Mouse (Mus musculus): ENCODE measurements at regions not wholly inside any gene's neighbourhood (a gene's known extent, or its start where the extent isn't known, plus 50 kb on each side); places are given as distances from the start of the nearest gene placed in this dataset.
A peak's percentile ranks its signal among the peaks of the same experiment; 100 is the strongest.

GRCm38 (mm10) chr9:61044983-61045382 is 250.6 kb downstream of the Uaca start:
- DNase-seq (ENCODE audit: low spot score in 2 of 2), result no peak

- DNase-seq (ENCODE audit: low spot score in 2 of 2), result no peak
Observed at GRCm38 (mm10) chr9:61046517-61046916, 252.2 kb downstream of the Uaca start.

GRCm38 (mm10) chr9:61047289-61047688 is 252.9 kb downstream of the Uaca start:
- no peak for DNase-seq (ENCODE audit: low spot score in 2 of 2)

GRCm38 (mm10) chr9:61048576-61048975 is 254.2 kb downstream of the Uaca start:
- no peak for DNase-seq (ENCODE audit: low spot score in 2 of 2)

- DNase-seq (ENCODE audit: low spot score in 2 of 2), result no peak
Observed at GRCm38 (mm10) chr9:61052621-61053020, 258.3 kb downstream of the Uaca start.

GRCm38 (mm10) chr9:61054427-61054826 is 260.1 kb downstream of the Uaca start:
- peak; percentile 28 to 32 for DNase-seq (ENCODE audit: low spot score in 2 of 2)

GRCm38 (mm10) chr9:61055392-61055791 is 261.1 kb downstream of the Uaca start:
- no peak for DNase-seq (ENCODE audit: low spot score in 2 of 2)

- no peak for DNase-seq (ENCODE audit: low spot score in 2 of 2)
Observed at GRCm38 (mm10) chr9:61055928-61056730, 261.8 kb downstream of the Uaca start.

GRCm38 (mm10) chr9:61056731-61057270 is 262.5 kb downstream of the Uaca start:
- no peak for DNase-seq (ENCODE audit: low spot score in 2 of 2)

- DNase-seq (ENCODE audit: low spot score in 2 of 2), result no peak
Observed at GRCm38 (mm10) chr9:61059225-61059624, 264.9 kb downstream of the Uaca start.

GRCm38 (mm10) chr9:61060958-61061357 is 266.6 kb downstream of the Uaca start:
- no peak for DNase-seq (ENCODE audit: low spot score in 2 of 2)

GRCm38 (mm10) chr9:61064714-61065305 is 270.5 kb downstream of the Uaca start:
- no peak for DNase-seq (ENCODE audit: low spot score in 2 of 2)

- no peak for DNase-seq (ENCODE audit: low spot score in 2 of 2)
Observed at GRCm38 (mm10) chr9:61069553-61070314, 275.4 kb downstream of the Uaca start.

GRCm38 (mm10) chr9:61070315-61070707 is 276.0 kb downstream of the Uaca start:
- DNase-seq (ENCODE audit: low spot score in 2 of 2), result no peak

GRCm38 (mm10) chr9:61070861-61071260 is 276.5 kb downstream of the Uaca start:
- DNase-seq (ENCODE audit: low spot score in 2 of 2), result no peak

- DNase-seq (ENCODE audit: low spot score in 2 of 2), result no peak
Observed at GRCm38 (mm10) chr9:61073482-61073881, 279.1 kb downstream of the Uaca start.

- no peak for DNase-seq (ENCODE audit: low spot score in 2 of 2)
Observed at GRCm38 (mm10) chr9:61075071-61075470, 280.7 kb downstream of the Uaca start.

GRCm38 (mm10) chr9:61077181-61077580 is 282.8 kb downstream of the Uaca start:
- no peak for DNase-seq (ENCODE audit: low spot score in 2 of 2)

- DNase-seq (ENCODE audit: low spot score in 2 of 2), result no peak
Observed at GRCm38 (mm10) chr9:61077807-61078206, 283.5 kb downstream of the Uaca start.

- no peak for DNase-seq (ENCODE audit: low spot score in 2 of 2)
Observed at GRCm38 (mm10) chr9:61081474-61082021, 287.2 kb downstream of the Uaca start.

- DNase-seq (ENCODE audit: low spot score in 2 of 2), result no peak
Observed at GRCm38 (mm10) chr9:61084655-61085230, 287.4 kb upstream of the Tle3 start.
